In genomic region chr11:67146409-67147282, GRCm38 (mm10) we compare ENCODE assay signal across 26 mouse cellular contexts. TPM values are rescaled to one million over a fixed set of nuclear protein-coding genes. Genes with fewer than 3 reads are reported as not detected.
DNase-seq lines count a peak whose midpoint lies in the region; TF ChIP-seq lines count a peak whose summit lies in the region.
"Had no signal": no experiment of that assay in that cellular context is flagged by ENCODE, and none has a peak within 500 bp of the region (broad histone marks: within the 10 kb centered on the region; RNA-seq: fewer than 3 reads in every experiment).

No protein-coding gene starts in this region.

- no peaks in the 10 kb centered on the region for H3K27me3 ChIP-seq in CH12.LX (replicated peaks)
- H3K27me3 ChIP-seq in splenic B cell, adult 2 months (ENCODE audit: control insufficient read depth, insufficient read depth, low read length, poor library complexity, severe bottlenecking) = no peaks in the 10 kb centered on the region

- TF ChIP-seq POLR2A in CH12.LX (IDR thresholded peaks at IDR 0.05; ENCODE audit: low read depth, low read length) = peak; percentile 56

- no peak for TF ChIP-seq RAD21 in CH12.LX (IDR thresholded peaks at IDR 0.05; ENCODE audit: low read depth, low read length)

- no peaks in the 10 kb centered on the region for H3K9me3 ChIP-seq in CH12.LX (replicated peaks; ENCODE audit: low read length)

- peak; percentile 60 for TF ChIP-seq EP300 in CH12.LX (IDR thresholded peaks at IDR 0.05; ENCODE audit: low read length)

- H3K4me3 ChIP-seq in CH12.LX (replicated peaks in 1 of 3; ENCODE audit: low read depth in 2 of 3, low read length in 2 of 3, poor library complexity in 1 of 3) = peak overlapping the region in 2 of 3 experiments; percentile 50 to 67

- TF ChIP-seq CTCF in CH12.LX (conservative IDR thresholded peaks at IDR 0.05 in 1 of 2, IDR thresholded peaks at IDR 0.05 in 1 of 2; ENCODE audit: low read depth in 2 of 2, low read length in 2 of 2) = no peak

- peak overlapping the region; percentile 74; the same call in 1 of the 2 replicates for H3K9ac ChIP-seq in CH12.LX (ENCODE audit: insufficient read depth, low read depth)

- peaks cover 15 to 34% of the 10 kb centered on the region in 2 experiments for H3K36me3 ChIP-seq in CH12.LX (replicated peaks in 1 of 2; ENCODE audit: control insufficient read depth in 1 of 2, insufficient read depth in 1 of 2, low read length in 1 of 2)
- no peaks in the 10 kb centered on the region for H3K36me3 ChIP-seq in splenic B cell, adult 2 months (ENCODE audit: control insufficient read depth, insufficient read depth, low read length, poor library complexity, severe bottlenecking)
- H3K36me3 ChIP-seq: G1E had no signal

- dilution Hi-C loops in CH12.LX (cut with MboI; ENCODE audit: extremely low pct_ligation_motif_present, extremely low pct_unique_long_range_greater_than_20kb, low sequenced_read_pairs) = no loop called here

- in situ Hi-C loops in CH12.LX (cut with MboI; ENCODE audit: low pct_ligation_motif_present, low pct_unique_long_range_greater_than_20kb, low sequenced_read_pairs) = no loop called here

- H3K4me1 ChIP-seq in CH12.LX (ENCODE audit: control insufficient read depth in 1 of 2, insufficient read depth in 2 of 2) = peaks cover 11 to 54% of the 10 kb centered on the region in 2 experiments

- DNase-seq in heart, adult 11 months = peak; percentile 33
- DNase-seq in heart, postnatal 4 days = no peak
- DNase-seq in A20 (ENCODE audit: low read depth, low spot score) = peak; percentile 36
- peak; percentile 71 for DNase-seq in CH12.LX (ENCODE audit: extremely low read depth)
- peak; percentile 3 for DNase-seq in splenic B cell, adult 2 months (ENCODE audit: low read depth, low spot score)
- no peak for DNase-seq in layer of hippocampus, adult 9-10 months (ENCODE audit: low spot score)
- no peak for DNase-seq in layer of hippocampus, adult 8-10 months (ENCODE audit: low spot score in 2 of 2)
- no peak for DNase-seq in thymus, postnatal 36 days
- DNase-seq: adrenal gland, adult 2 months; adrenal gland, adult 8-10 months; adrenal gland, postnatal 10 days; adrenal gland, postnatal 14 days; adrenal gland, postnatal 25 days; adrenal gland, postnatal 36 days; B cell, adult 2 months; cerebellum, adult 11 months; cerebellum, adult 11-12 months; cerebellum, adult 18-20 months; cerebellum, adult 2 months had no signal

- H3K27ac ChIP-seq in CH12.LX (ENCODE audit: insufficient read depth, low read depth) = peak overlapping the region; percentile 50

- peak overlapping the region; percentile 70 for H3K4me2 ChIP-seq in CH12.LX (ENCODE audit: insufficient read depth, low read depth, poor library complexity, severe bottlenecking)

- H3K79me2 ChIP-seq in CH12.LX (replicated peaks; ENCODE audit: control insufficient read depth, extremely low read depth, insufficient read depth, poor library complexity, severe bottlenecking) = peaks cover 6% of the 10 kb centered on the region

TF ChIP-seq in CH12.LX, 34 proteins besides CTCF, POLR2A, EP300 and RAD21:
- TF ChIP-seq MAZ (IDR thresholded peaks at IDR 0.05; ENCODE audit: low read depth, low read length) = peak; percentile 89
- TF ChIP-seq ZKSCAN1 (IDR thresholded peaks at IDR 0.05; ENCODE audit: borderline replicate concordance, low read depth, low read length) = peak; percentile 3; the same call in 1 of the 2 replicates
- peak; percentile 29; the same call in 1 of the 2 replicates for TF ChIP-seq SMC3 (IDR thresholded peaks at IDR 0.05; ENCODE audit: low read depth, low read length)
- 0 out of 2 replicates have a peak, but pooled peaks have one; percentile 38 for TF ChIP-seq MEF2A (IDR thresholded peaks at IDR 0.05; ENCODE audit: borderline replicate concordance, low read depth, low read length)
- no peak; the same call in 1 of the 2 replicates for TF ChIP-seq CHD1 (IDR thresholded peaks at IDR 0.05; ENCODE audit: low read depth, low read length)
- TF ChIP-seq RCOR1 (conservative IDR thresholded peaks at IDR 0.05; ENCODE audit: low read depth, low read length) = peak; percentile 82; the same call in 1 of the 2 replicates
- TF ChIP-seq KAT2A (IDR thresholded peaks at IDR 0.05; ENCODE audit: insufficient replicate concordance, low read length) = 0 out of 2 replicates have a peak, but pooled peaks have one; percentile 49
- TF ChIP-seq BHLHE40 (IDR thresholded peaks at IDR 0.05; ENCODE audit: low read depth, low read length) = peak; percentile 35; the same call in 1 of the 2 replicates
- TF ChIP-seq ELF1 (IDR thresholded peaks at IDR 0.05; ENCODE audit: low read depth, low read length) = peak; percentile 27; the same call in 1 of the 2 replicates
- 0 out of 2 replicates have a peak, but pooled peaks have one; percentile 66 for TF ChIP-seq E2F4 (IDR thresholded peaks at IDR 0.05; ENCODE audit: insufficient replicate concordance, low read depth, low read length)
- TF ChIP-seq PAX5 (IDR thresholded peaks at IDR 0.05; ENCODE audit: low read length) = no peak
- TF ChIP-seq TBP (conservative IDR thresholded peaks at IDR 0.05; ENCODE audit: low read depth, low read length) = no peak
- TF ChIP-seq USF1 (IDR thresholded peaks at IDR 0.05; ENCODE audit: low read depth, low read length) = no peak
- no peak for TF ChIP-seq JUN (IDR thresholded peaks at IDR 0.05; ENCODE audit: insufficient read depth, low read depth, low read length)
- peak; percentile 81 for TF ChIP-seq ZNF384 (IDR thresholded peaks at IDR 0.05; ENCODE audit: low read depth, low read length)
- TF ChIP-seq ZMIZ1 (IDR thresholded peaks at IDR 0.05; ENCODE audit: low read depth, low read length) = peak; percentile 92
- TF ChIP-seq UBTF (IDR thresholded peaks at IDR 0.05; ENCODE audit: low read depth, low read length) = no peak
- TF ChIP-seq MXI1 (IDR thresholded peaks at IDR 0.05; ENCODE audit: low read depth, low read length) = peak; percentile 63; the same call in 1 of the 2 replicates
- 0 out of 2 replicates have a peak, but pooled peaks have one; percentile 51 for TF ChIP-seq MYC (IDR thresholded peaks at IDR 0.05; ENCODE audit: low read depth, low read length)
- no peak for TF ChIP-seq ZC3H11A (IDR thresholded peaks at IDR 0.05; ENCODE audit: low read depth, low read length)
- TF ChIP-seq USF2 (conservative IDR thresholded peaks at IDR 0.05; ENCODE audit: low read depth, low read length) = no peak; the same call in 1 of the 2 replicates
- TF ChIP-seq IRF4 (IDR thresholded peaks at IDR 0.05; ENCODE audit: low read depth, low read length) = peak; percentile 69; the same call in 1 of the 2 replicates
- TF ChIP-seq NELFE (IDR thresholded peaks at IDR 0.05; ENCODE audit: low read depth, low read length) = peak; percentile 56
- no peak for TF ChIP-seq HCFC1 (IDR thresholded peaks at IDR 0.05; ENCODE audit: low read depth, low read length)
- TF ChIP-seq GABPA (IDR thresholded peaks at IDR 0.05; ENCODE audit: insufficient replicate concordance, low read depth, low read length) = no peak
- TF ChIP-seq MAX (IDR thresholded peaks at IDR 0.05; ENCODE audit: low read length) = no peak
- TF ChIP-seq JUND (conservative IDR thresholded peaks at IDR 0.05; ENCODE audit: low read depth, low read length) = peak; percentile 20; the same call in 1 of the 2 replicates
- TF ChIP-seq SIN3A (IDR thresholded peaks at IDR 0.05; ENCODE audit: low read length) = peak; percentile 14; the same call in 1 of the 2 replicates
- TF ChIP-seq POLR2AphosphoS2 (IDR thresholded peaks at IDR 0.05; ENCODE audit: low read depth, low read length) = peak; percentile 71
- no peak; the same call in 1 of the 2 replicates for TF ChIP-seq TCF12 (IDR thresholded peaks at IDR 0.05; ENCODE audit: low read depth, low read length)
- peak; percentile 30 for TF ChIP-seq ETS1 (conservative IDR thresholded peaks at IDR 0.05; ENCODE audit: low read depth, low read length)
- peak; percentile 38; the same call in 1 of the 2 replicates for TF ChIP-seq NRF1 (IDR thresholded peaks at IDR 0.05; ENCODE audit: low read depth, low read length)
- peak; percentile 35; the same call in 1 of the 2 replicates for TF ChIP-seq MAFK (IDR thresholded peaks at IDR 0.05; ENCODE audit: insufficient replicate concordance, low read length)
- TF ChIP-seq CHD2 (IDR thresholded peaks at IDR 0.05; ENCODE audit: low read length) = peak; percentile 72; the same call in 1 of the 2 replicates
TF ChIP-seq in CH12.LX: peak in this region for 22.

RNA-seq across cellular contexts. Expression of gene Myh2, which starts 24.2 kb away (rescaled TPM):
- under 1 TPM in 1 of 2 experiments, not detected in 1; 0.65 TPM for total RNA-seq in heart, postnatal 4 days (2021)
- total RNA-seq in CH12.LX (2012; rRNA removed) (0.08 TPM in 2 replicates), CH12.LX (2014; rRNA removed) (0.04 TPM in 1 of 2 replicates, not detected in the other)
- 0.04 TPM in 1 of 2 replicates, not detected in the other for polyA plus RNA-seq in CH12.LX (2012; ENCODE audit: insufficient read length, low read depth)
- total RNA-seq in layer of hippocampus, adult 8-10 months (2022) = under 1 TPM; 0.19 to 0.61 (median 0.29) TPM
- total RNA-seq: adrenal gland, adult 2 months; adrenal gland, adult 8-10 months; adrenal gland, postnatal 14 days; adrenal gland, postnatal 25 days; ES-E14; MEL had no signal
- polyA plus RNA-seq: activated CD4-positive, CD25-positive, alpha-beta regulatory T cell, adult 4 months; adrenal gland, adult 2 months; C2C12; CD4-positive, CD25-positive, alpha-beta regulatory T cell, adult 4 months; cerebellum, adult 2 months; G1E; Patski had no signal

RNA-seq across cellular contexts. Expression of gene Myh1, which starts 53.2 kb away (rescaled TPM):
- total RNA-seq in heart, postnatal 4 days (2021) = 1 to 10 TPM in 1 of 2 experiments, under 1 TPM in 1; 0.14 to 3.2 TPM
- 0.04 TPM in 2 replicates for total RNA-seq in CH12.LX (2012; rRNA removed)
- 0.04 TPM in 1 of 2 replicates, not detected in the other for total RNA-seq in CH12.LX (2014; rRNA removed)
- 0.04 TPM in 1 of 2 replicates, not detected in the other for polyA plus RNA-seq in CH12.LX (2012; ENCODE audit: insufficient read length, low read depth)
- total RNA-seq in layer of hippocampus, adult 8-10 months (2022) = under 1 TPM; 0.08 to 0.37 (median 0.16) TPM
- total RNA-seq: G1E, MEL had no signal
- polyA plus RNA-seq: activated CD4-positive, CD25-positive, alpha-beta regulatory T cell, adult 4 months; adrenal gland, adult 2 months; CD4-positive, CD25-positive, alpha-beta regulatory T cell, adult 4 months; cerebellum, adult 2 months; G1E; Patski had no signal

Comparison
In these comparisons a context has a peak if more than half of its experiments do, and no peak if none do; other contexts are left out.
1. DNase-seq: peak in heart, adult 11 months (single experiment), A20 (single experiment), CH12.LX (single experiment) and splenic B cell, adult 2 months (single experiment); none in heart, postnatal 4 days (single experiment), layer of hippocampus, adult 9-10 months (single experiment), layer of hippocampus, adult 8-10 months (0 of 2) and thymus, postnatal 36 days (0 of 2).